In genomic region chr1:153751763-153752301, GRCm38 (mm10) we compare ENCODE assay signal across 8 mouse cellular contexts. TPM values are rescaled to one million over a fixed set of nuclear protein-coding genes. Genes with fewer than 3 reads are reported as not detected.
DNase-seq lines count a peak whose midpoint lies in the region; ATAC-seq and TF ChIP-seq lines count a peak whose summit lies in the region.

No protein-coding gene starts in this region.

- peak; percentile 36 for DNase-seq in ovary, postnatal 36 days (ENCODE audit: low spot score)
- DNase-seq in ovary, adult 18-20 months (ENCODE audit: low spot score) = no peak
- DNase-seq in c-Kit-positive CD71-negative TER-119-negative erythroid progenitor cells, embryonic 14.5 days (ENCODE audit: low read depth) = peak; percentile 63
- peak; percentile 59 for DNase-seq in heart, postnatal 0 days (ENCODE audit: low spot score)
- no peak for DNase-seq in limb, embryonic 14.5 days (ENCODE audit: low spot score)
- DNase-seq in monocyte, adult 2 months (ENCODE audit: low read depth in 1 of 2, low spot score in 2 of 2) = peak; percentile 52 to 67
- peak; percentile 45 to 51 for DNase-seq in urinary bladder, postnatal 36 days (ENCODE audit: low spot score in 2 of 2)
- DNase-seq in retina, postnatal 1 day = no peak

- TF ChIP-seq POLR2A in limb, embryonic 14.5 days (IDR thresholded peaks at IDR 0.05; ENCODE audit: borderline replicate concordance, extremely low read depth, insufficient read depth, insufficient read length) = no peak

- no peak for TF ChIP-seq CTCF in heart, postnatal 0 days (IDR thresholded peaks at IDR 0.05; ENCODE audit: low read depth)

- TF ChIP-seq EP300 in heart, postnatal 0 days (IDR thresholded peaks at IDR 0.05; ENCODE audit: low read depth) = no peak

- H3K9me3 ChIP-seq in heart, postnatal 0 days (replicated peaks; ENCODE audit: control insufficient read depth, low read length) = no peaks in the 10 kb centered on the region
- no peaks in the 10 kb centered on the region for H3K9me3 ChIP-seq in limb, embryonic 14.5 days (ENCODE audit: control insufficient read depth, low read length)

- H3K4me1 ChIP-seq in heart, postnatal 0 days (ENCODE audit: control insufficient read depth, insufficient read depth) = peaks cover 39% of the 10 kb centered on the region
- H3K4me1 ChIP-seq in limb, embryonic 14.5 days (ENCODE audit: control insufficient read depth, insufficient read depth, low read length) = peaks cover 8% of the 10 kb centered on the region

- peak overlapping the region; percentile 54 for H3K4me3 ChIP-seq in heart, postnatal 0 days (ENCODE audit: low read depth, low read length)
- H3K4me3 ChIP-seq in limb, embryonic 14.5 days (replicated peaks; ENCODE audit: low read length) = peak overlapping the region; percentile 4

- peaks cover 15% of the 10 kb centered on the region; the same call in 1 of the 2 replicates for H3K36me3 ChIP-seq in heart, postnatal 0 days (replicated peaks; ENCODE audit: control insufficient read depth, insufficient read depth, low read length)
- no peaks in the 10 kb centered on the region for H3K36me3 ChIP-seq in limb, embryonic 14.5 days (ENCODE audit: control insufficient read depth, insufficient read depth, low read length)

- peak overlapping the region; percentile 90 for H3K27ac ChIP-seq in heart, postnatal 0 days (ENCODE audit: low read depth)
- H3K27ac ChIP-seq in limb, embryonic 14.5 days (replicated peaks; ENCODE audit: low read depth, low read length) = no peak overlapping the region

- peak overlapping the region; percentile 67 for H3K9ac ChIP-seq in heart, postnatal 0 days (replicated peaks; ENCODE audit: low read depth, low read length)
- H3K9ac ChIP-seq in limb, embryonic 14.5 days (ENCODE audit: low read depth, low read length, severe bottlenecking) = peak overlapping the region; percentile 1; the same call in 1 of the 2 replicates

- H3K4me2 ChIP-seq in heart, postnatal 0 days (ENCODE audit: low read depth, low read length) = peak overlapping the region; percentile 81
- peak overlapping the region; percentile 30 for H3K4me2 ChIP-seq in limb, embryonic 14.5 days (replicated peaks; ENCODE audit: low read depth, low read length, severe bottlenecking)

- H3K27me3 ChIP-seq in heart, postnatal 0 days (ENCODE audit: control insufficient read depth, insufficient read depth, low read length) = no peaks in the 10 kb centered on the region
- no peaks in the 10 kb centered on the region for H3K27me3 ChIP-seq in limb, embryonic 14.5 days (ENCODE audit: control insufficient read depth, insufficient read depth, low read length)

- ATAC-seq in heart, postnatal 0 days (ENCODE audit: insufficient read depth, low read depth) = no peak
- ATAC-seq in limb, embryonic 14.5 days (ENCODE audit: low FRiP score, low read depth) = no peak

- 10% methylated on average over 13 of the region's 13 CpGs for WGBS in heart, postnatal 0 days
- WGBS in limb, embryonic 14.5 days = 40% methylated on average over 13 of the region's 13 CpGs

RNA-seq across cellular contexts. Expression of gene Rnasel, which starts 2.6 kb away (rescaled TPM):
- total RNA-seq in heart, postnatal 0 days (2014; rRNA removed; ENCODE audit: low replicate concordance) = 31.4 and 31.9 TPM in 2 replicates
- 17.4 and 22.1 TPM in 2 replicates for polyA plus RNA-seq in heart, postnatal 0 days (2015; fragmentation: Nextera tagmentation; extraction: Ambion mirVana)
- polyA plus RNA-seq in limb, embryonic 14.5 days (2012; rRNA removed) = 19.4 and 23.5 TPM in 2 replicates
- 10.0 and 14.1 TPM in 2 replicates for polyA plus RNA-seq in limb, embryonic 14.5 days (2014; fragmentation: Nextera tagmentation; extraction: Ambion mirVana)

RNA-seq across cellular contexts. Expression of gene Rgs16, which starts 11.7 kb away (rescaled TPM):
- total RNA-seq in heart, postnatal 0 days (2014; rRNA removed; ENCODE audit: low replicate concordance) = 0.89 and 1.8 TPM in 2 replicates
- polyA plus RNA-seq in heart, postnatal 0 days (2015; fragmentation: Nextera tagmentation; extraction: Ambion mirVana) = 2.2 and 3.0 TPM in 2 replicates
- polyA plus RNA-seq in limb, embryonic 14.5 days (2012; rRNA removed) = 21.9 and 22.6 TPM in 2 replicates
- polyA plus RNA-seq in limb, embryonic 14.5 days (2014; fragmentation: Nextera tagmentation; extraction: Ambion mirVana) = 6.4 and 8.5 TPM in 2 replicates

Comparison
In these comparisons a context has a peak if more than half of its experiments do, and no peak if none do; other contexts are left out.
1. DNase-seq: peak in ovary, postnatal 36 days (single experiment), c-Kit-positive CD71-negative TER-119-negative erythroid progenitor cells, embryonic 14.5 days (single experiment), heart, postnatal 0 days (single experiment), monocyte, adult 2 months (2 of 2) and urinary bladder, postnatal 36 days (2 of 2); none in ovary, adult 18-20 months (single experiment), limb, embryonic 14.5 days (single experiment) and retina, postnatal 1 day (single experiment).